Mouse (Mus musculus): Measurements from ENCODE around the gene Rgs10. TPM values are rescaled to one million over a fixed set of nuclear protein-coding genes. Genes with fewer than 3 reads are reported as not detected.
A peak's percentile ranks its signal among the peaks of the same experiment; 100 is the strongest.

Gene Rgs10
- total and polyA plus RNA-seq, 3 experiments, result 5.4 to 7.4 (median 6.5) TPM

DNA sequence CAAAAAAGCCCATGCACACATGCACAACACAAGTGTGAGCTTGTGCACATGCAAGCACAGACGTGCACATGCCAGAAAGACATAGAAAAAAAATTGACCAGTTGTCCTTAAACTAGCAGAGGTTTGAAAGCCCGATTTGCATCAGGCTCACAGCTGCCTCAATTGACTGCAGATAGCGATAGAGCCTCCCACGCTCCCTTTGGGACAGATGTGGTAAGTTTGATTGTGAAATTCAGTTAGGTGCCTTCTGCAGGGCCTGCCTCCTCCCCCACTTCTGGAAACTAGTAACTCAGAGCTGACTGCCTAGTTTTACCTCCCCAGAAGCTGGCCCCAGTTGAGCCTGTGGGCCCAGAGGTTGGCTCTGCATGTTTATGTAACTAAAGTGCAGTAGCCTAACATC is 19.9 kb downstream of the Rgs10 start:
- TF ChIP-seq NRF1 (IDR thresholded peaks at IDR 0.05; ENCODE audit: low read depth, low read length) (no peak), TBP (conservative IDR thresholded peaks at IDR 0.05; ENCODE audit: low read depth, low read length) (no peak), NELFE (IDR thresholded peaks at IDR 0.05; ENCODE audit: low read depth, low read length) (no peak), ETS1 (conservative IDR thresholded peaks at IDR 0.05; ENCODE audit: low read depth, low read length) (no peak), ZNF384 (IDR thresholded peaks at IDR 0.05; ENCODE audit: low read depth, low read length) (peak; percentile 55; the same call in 1 of the 2 replicates), PAX5 (IDR thresholded peaks at IDR 0.05; ENCODE audit: low read length) (no peak), ELF1 (IDR thresholded peaks at IDR 0.05; ENCODE audit: low read depth, low read length) (no peak), IRF4 (IDR thresholded peaks at IDR 0.05; ENCODE audit: low read depth, low read length) (no peak), EP300 (IDR thresholded peaks at IDR 0.05; ENCODE audit: low read length) (peak; percentile 47; the same call in 1 of the 2 replicates), BHLHE40 (IDR thresholded peaks at IDR 0.05; ENCODE audit: low read depth, low read length) (peak; percentile 76), JUN (IDR thresholded peaks at IDR 0.05; ENCODE audit: insufficient read depth, low read depth, low read length) (no peak), USF2 (conservative IDR thresholded peaks at IDR 0.05; ENCODE audit: low read depth, low read length) (no peak), CHD1 (IDR thresholded peaks at IDR 0.05; ENCODE audit: low read depth, low read length) (no peak), MYC (IDR thresholded peaks at IDR 0.05; ENCODE audit: low read depth, low read length) (peak; percentile 41; the same call in 1 of the 2 replicates), JUND (conservative IDR thresholded peaks at IDR 0.05; ENCODE audit: low read depth, low read length) (no peak), TCF12 (IDR thresholded peaks at IDR 0.05; ENCODE audit: low read depth, low read length) (peak; percentile 32; the same call in 1 of the 2 replicates), GABPA (IDR thresholded peaks at IDR 0.05; ENCODE audit: insufficient replicate concordance, low read depth, low read length) (no peak), SIN3A (IDR thresholded peaks at IDR 0.05; ENCODE audit: low read length) (no peak), E2F4 (IDR thresholded peaks at IDR 0.05; ENCODE audit: insufficient replicate concordance, low read depth, low read length) (no peak), POLR2A (IDR thresholded peaks at IDR 0.05; ENCODE audit: low read depth, low read length) (no peak), SMC3 (IDR thresholded peaks at IDR 0.05; ENCODE audit: low read depth, low read length) (no peak), CTCF (conservative IDR thresholded peaks at IDR 0.05 in 1 of 2, IDR thresholded peaks at IDR 0.05 in 1 of 2; ENCODE audit: low read depth in 2 of 2, low read length in 2 of 2) (no peak)
- H3K4me3 ChIP-seq (replicated peaks in 1 of 3; ENCODE audit: low read depth in 2 of 3, low read length in 2 of 3, poor library complexity in 1 of 3), result no peak overlapping the region
- dilution Hi-C loops (cut with MboI; ENCODE audit: extremely low pct_ligation_motif_present, extremely low pct_unique_long_range_greater_than_20kb, low sequenced_read_pairs) (no loop called here), in situ Hi-C loops (cut with MboI; ENCODE audit: low pct_ligation_motif_present, low pct_unique_long_range_greater_than_20kb, low sequenced_read_pairs) (no loop called here)
- H3K27me3 ChIP-seq (replicated peaks), result no peaks in the 10 kb centered on the region
- no peak overlapping the region for H3K27ac ChIP-seq (ENCODE audit: insufficient read depth, low read depth)
- peaks cover 11 to 13% of the 10 kb centered on the region in 2 experiments for H3K4me1 ChIP-seq (ENCODE audit: control insufficient read depth in 1 of 2, insufficient read depth in 2 of 2)
- no peak overlapping the region for H3K4me2 ChIP-seq (ENCODE audit: insufficient read depth, low read depth, poor library complexity, severe bottlenecking)
- DNase-seq (ENCODE audit: extremely low read depth), result peak; percentile 53
- no peaks in the 10 kb centered on the region for H3K79me2 ChIP-seq (replicated peaks; ENCODE audit: control insufficient read depth, extremely low read depth, insufficient read depth, poor library complexity, severe bottlenecking)
- H3K9ac ChIP-seq (ENCODE audit: insufficient read depth, low read depth), result no peak overlapping the region
- peaks cover 7% of the 10 kb centered on the region for H3K9me3 ChIP-seq (replicated peaks; ENCODE audit: low read length)
- H3K36me3 ChIP-seq (replicated peaks in 1 of 2; ENCODE audit: control insufficient read depth in 1 of 2, insufficient read depth in 1 of 2, low read length in 1 of 2), result peaks cover 0 to 1% of the 10 kb centered on the region in 2 experiments

DNA sequence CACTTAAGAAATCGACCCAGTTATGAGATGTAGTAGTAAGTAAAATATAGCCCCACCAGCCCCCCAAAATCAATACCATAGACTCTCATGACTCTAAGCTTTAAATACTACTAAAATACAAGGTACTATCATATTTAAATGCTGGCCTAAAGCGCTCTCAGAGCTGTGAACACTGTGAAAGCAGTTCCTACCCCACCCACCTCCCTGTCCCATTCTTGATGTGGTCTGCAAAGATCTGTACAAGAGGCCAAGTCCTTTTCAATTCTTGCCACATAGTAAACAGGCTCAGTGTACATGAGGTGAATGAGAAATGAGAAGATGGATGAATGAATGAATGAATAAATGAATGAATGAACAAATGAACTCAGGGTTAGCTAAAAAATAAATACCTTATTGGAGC is 21.5 kb downstream of the Rgs10 start:
- H3K4me2 ChIP-seq (ENCODE audit: insufficient read depth, low read depth, poor library complexity, severe bottlenecking), result no peak overlapping the region
- TF ChIP-seq HCFC1 (IDR thresholded peaks at IDR 0.05; ENCODE audit: low read depth, low read length), result no peak
- no peak for TF ChIP-seq EP300 (IDR thresholded peaks at IDR 0.05; ENCODE audit: low read length)
- TF ChIP-seq JUN (IDR thresholded peaks at IDR 0.05; ENCODE audit: insufficient read depth, low read depth, low read length), result no peak
- TF ChIP-seq JUND (conservative IDR thresholded peaks at IDR 0.05; ENCODE audit: low read depth, low read length), result no peak
- TF ChIP-seq TBP (conservative IDR thresholded peaks at IDR 0.05; ENCODE audit: low read depth, low read length), result no peak
- no peak for TF ChIP-seq RAD21 (IDR thresholded peaks at IDR 0.05; ENCODE audit: low read depth, low read length)
- TF ChIP-seq RCOR1 (conservative IDR thresholded peaks at IDR 0.05; ENCODE audit: low read depth, low read length), result no peak
- TF ChIP-seq ZNF384 (IDR thresholded peaks at IDR 0.05; ENCODE audit: low read depth, low read length), result no peak
- TF ChIP-seq MEF2A (IDR thresholded peaks at IDR 0.05; ENCODE audit: borderline replicate concordance, low read depth, low read length), result no peak
- TF ChIP-seq MAZ (IDR thresholded peaks at IDR 0.05; ENCODE audit: low read depth, low read length), result no peak
- no peak for TF ChIP-seq BHLHE40 (IDR thresholded peaks at IDR 0.05; ENCODE audit: low read depth, low read length)
- no peak for TF ChIP-seq ZKSCAN1 (IDR thresholded peaks at IDR 0.05; ENCODE audit: borderline replicate concordance, low read depth, low read length)
- TF ChIP-seq ELF1 (IDR thresholded peaks at IDR 0.05; ENCODE audit: low read depth, low read length), result no peak
- TF ChIP-seq SMC3 (IDR thresholded peaks at IDR 0.05; ENCODE audit: low read depth, low read length), result no peak
- no peak for TF ChIP-seq MXI1 (IDR thresholded peaks at IDR 0.05; ENCODE audit: low read depth, low read length)
- no peak for TF ChIP-seq CTCF (conservative IDR thresholded peaks at IDR 0.05 in 1 of 2, IDR thresholded peaks at IDR 0.05 in 1 of 2; ENCODE audit: low read depth in 2 of 2, low read length in 2 of 2)
- no peak for TF ChIP-seq TCF12 (IDR thresholded peaks at IDR 0.05; ENCODE audit: low read depth, low read length)
- TF ChIP-seq PAX5 (IDR thresholded peaks at IDR 0.05; ENCODE audit: low read length), result no peak
- no peak for TF ChIP-seq NRF1 (IDR thresholded peaks at IDR 0.05; ENCODE audit: low read depth, low read length)
- H3K9ac ChIP-seq (ENCODE audit: insufficient read depth, low read depth), result no peak overlapping the region
- DNase-seq (ENCODE audit: extremely low read depth), result no peak
- H3K79me2 ChIP-seq (replicated peaks; ENCODE audit: control insufficient read depth, extremely low read depth, insufficient read depth, poor library complexity, severe bottlenecking), result no peaks in the 10 kb centered on the region
- no peak overlapping the region for H3K4me3 ChIP-seq (replicated peaks in 1 of 3; ENCODE audit: low read depth in 2 of 3, low read length in 2 of 3, poor library complexity in 1 of 3)
- in situ Hi-C loops (cut with MboI; ENCODE audit: low pct_ligation_motif_present, low pct_unique_long_range_greater_than_20kb, low sequenced_read_pairs), result no loop called here
- H3K4me1 ChIP-seq (ENCODE audit: control insufficient read depth in 1 of 2, insufficient read depth in 2 of 2), result peaks cover 20 to 29% of the 10 kb centered on the region in 2 experiments
- H3K27me3 ChIP-seq (replicated peaks), result no peaks in the 10 kb centered on the region
- peaks cover 7% of the 10 kb centered on the region for H3K9me3 ChIP-seq (replicated peaks; ENCODE audit: low read length)
- dilution Hi-C loops (cut with MboI; ENCODE audit: extremely low pct_ligation_motif_present, extremely low pct_unique_long_range_greater_than_20kb, low sequenced_read_pairs), result no loop called here
- H3K27ac ChIP-seq (ENCODE audit: insufficient read depth, low read depth), result no peak overlapping the region
- H3K36me3 ChIP-seq (replicated peaks in 1 of 2; ENCODE audit: control insufficient read depth in 1 of 2, insufficient read depth in 1 of 2, low read length in 1 of 2), result peaks cover 0 to 1% of the 10 kb centered on the region in 2 experiments

All from CH12.LX (cell line).